Mouse (Mus musculus) adrenal gland, postnatal 10 days (tissue): Measurements from ENCODE around the gene Hspa1a. TPM values are rescaled to one million over a fixed set of nuclear protein-coding genes. Genes with fewer than 3 reads are reported as not detected.

Experiments
- total RNA-seq, 2 experiments: library from RNA; stranded (reverse); gene quantifications; 2 replicates each; pipeline ENCODE4 v1.2.3; 2021

The Hspa1a gene
- total RNA-seq, 2 experiments from 2014 or later = 7.3 to 13.6 TPM

Other genes starting within 250 kb of the Hspa1a start
- gene C4b, start 228.3 kb downstream of the Hspa1a start, total RNA-seq = 100 to 1,000 TPM in 1 of 2 experiments, 10 to 100 TPM in 1; 88.4 to 156 TPM
- 1,000 to 10,000 TPM; 2,477 to 2,588 TPM for gene Cyp21a1, start 167.6 kb downstream of the Hspa1a start, total RNA-seq
- 10 to 100 TPM; 31.8 to 33.0 TPM for gene Stk19, start 135.2 kb downstream of the Hspa1a start, total RNA-seq
- 10 to 100 TPM; 45.1 to 52.2 TPM for gene Dxo, start 135.1 kb downstream of the Hspa1a start, total RNA-seq
- 10 to 100 TPM; 49.2 to 60.8 TPM for gene Skiv2l, start 121.9 kb downstream of the Hspa1a start, total RNA-seq
- gene Nelfe, start 121.8 kb downstream of the Hspa1a start, total RNA-seq = 10 to 100 TPM; 44.2 to 48.4 TPM
- 100 to 1,000 TPM; 158 to 363 TPM for gene Cfb, start 109.6 kb downstream of the Hspa1a start, total RNA-seq
- 10 to 100 TPM; 13.5 to 17.8 TPM for gene Zbtb12, start 92.7 kb downstream of the Hspa1a start, total RNA-seq
- under 1 TPM in 1 of 2 experiments, not detected in 1; 0.21 TPM for gene Gm20547, start 90.1 kb downstream of the Hspa1a start, total RNA-seq
- 10 to 100 TPM; 41.1 TPM for gene C2, start 73.9 kb downstream of the Hspa1a start, total RNA-seq
- gene Ehmt2, start 73.7 kb downstream of the Hspa1a start, total RNA-seq = 100 to 1,000 TPM; 113 to 137 TPM
- gene Slc44a4, start 57.7 kb downstream of the Hspa1a start, total RNA-seq = 1 to 10 TPM in 1 of 2 experiments, under 1 TPM in 1; 1.00 to 1.2 TPM
- 10 to 100 TPM; 18.6 to 24.2 TPM for gene Neu1, start 40.9 kb downstream of the Hspa1a start, total RNA-seq
- 10 to 100 TPM; 16.4 to 32.9 TPM for gene Hspa1b, start 12.9 kb downstream of the Hspa1a start, total RNA-seq
- not detected for gene Gm20481, start 2.2 kb downstream of the Hspa1a start, total RNA-seq
- gene Hspa1l, start 547 bp upstream of the Hspa1a start, total RNA-seq = 1 to 10 TPM in 1 of 2 experiments, under 1 TPM in 1; 0.75 to 1.4 TPM
- gene Lsm2, start 9.7 kb upstream of the Hspa1a start, total RNA-seq = 10 to 100 TPM; 39.0 to 42.8 TPM
- gene Vars, start 28.8 kb upstream of the Hspa1a start, total RNA-seq = 10 to 100 TPM; 56.5 to 63.0 TPM
- 1 to 10 TPM in 1 of 2 experiments, under 1 TPM in 1; 0.72 to 1.5 TPM for gene Vwa7, start 44.4 kb upstream of the Hspa1a start, total RNA-seq
- gene Sapcd1, start 55.9 kb upstream of the Hspa1a start, total RNA-seq = 1 to 10 TPM; 1.1 to 1.6 TPM
- 1 to 10 TPM; 2.3 to 5.0 TPM for gene Msh5, start 74.6 kb upstream of the Hspa1a start, total RNA-seq
- 100 to 1,000 TPM in 1 of 2 experiments, 10 to 100 TPM in 1; 95.6 to 105 TPM for gene Clic1, start 77.8 kb upstream of the Hspa1a start, total RNA-seq
- gene Ddah2, start 86.9 kb upstream of the Hspa1a start, total RNA-seq = 10 to 100 TPM; 35.2 to 51.7 TPM
- gene Ly6g6c, start 93.2 kb upstream of the Hspa1a start, total RNA-seq = not detected
- under 1 TPM; 0.24 to 0.30 TPM for gene Mpig6b, start 94.0 kb upstream of the Hspa1a start, total RNA-seq
- under 1 TPM in 1 of 2 experiments, not detected in 1; 0.27 TPM for gene Ly6g6e, start 104.7 kb upstream of the Hspa1a start, total RNA-seq
- gene Ly6g6d, start 105.9 kb upstream of the Hspa1a start, total RNA-seq = 1 to 10 TPM; 1.1 to 2.2 TPM
- gene Ly6g6f, start 113.5 kb upstream of the Hspa1a start, total RNA-seq = under 1 TPM in 1 of 2 experiments, not detected in 1; 0.48 TPM
- 10 to 100 TPM; 77.2 to 91.4 TPM for gene Abhd16a, start 117.1 kb upstream of the Hspa1a start, total RNA-seq
- not detected for gene Ly6g5c, start 136.1 kb upstream of the Hspa1a start, total RNA-seq
- under 1 TPM; 0.30 to 0.91 TPM for gene Ly6g5b, start 143.3 kb upstream of the Hspa1a start, total RNA-seq
- gene Gpank1, start 149.3 kb upstream of the Hspa1a start, total RNA-seq = 10 to 100 TPM; 10.8 to 11.4 TPM
- 100 to 1,000 TPM; 198 to 200 TPM for gene Csnk2b, start 149.9 kb upstream of the Hspa1a start, total RNA-seq
- gene D17H6S53E, start 154.2 kb upstream of the Hspa1a start, total RNA-seq = 10 to 100 TPM; 26.0 to 28.5 TPM
- 100 to 1,000 TPM in 1 of 2 experiments, 10 to 100 TPM in 1; 44.8 to 115 TPM for gene Apom, start 159.9 kb upstream of the Hspa1a start, total RNA-seq
- gene Bag6, start 163.0 kb upstream of the Hspa1a start, total RNA-seq = 100 to 1,000 TPM; 300 to 349 TPM
- 100 to 1,000 TPM; 182 to 212 TPM for gene Prrc2a, start 192.7 kb upstream of the Hspa1a start, total RNA-seq
- 1 to 10 TPM; 6.6 to 6.8 TPM for gene Aif1, start 203.9 kb upstream of the Hspa1a start, total RNA-seq
- 10 to 100 TPM in 1 of 2 experiments, 1 to 10 TPM in 1; 10.0 to 10.5 TPM for gene Lst1, start 216.3 kb upstream of the Hspa1a start, total RNA-seq
- 10 to 100 TPM; 11.5 to 12.6 TPM for gene Ltb, start 222.3 kb upstream of the Hspa1a start, total RNA-seq
- gene Tnf, start 229.9 kb upstream of the Hspa1a start, total RNA-seq = 1 to 10 TPM; 1.3 to 1.4 TPM
- under 1 TPM; 0.81 to 0.97 TPM for gene Lta, start 233.2 kb upstream of the Hspa1a start, total RNA-seq
- 1 to 10 TPM in 1 of 2 experiments, not detected in 1; 1.3 TPM for gene Gm16181, start 248.7 kb upstream of the Hspa1a start, total RNA-seq